Mouse (Mus musculus): ENCODE results near the gene Plch2. TPM values are rescaled to one million over a fixed set of nuclear protein-coding genes. Genes with fewer than 3 reads are reported as not detected.

Plch2 gene
- polyA plus RNA-seq, 2 experiments, result 0.04 to 0.09 TPM

DNA sequence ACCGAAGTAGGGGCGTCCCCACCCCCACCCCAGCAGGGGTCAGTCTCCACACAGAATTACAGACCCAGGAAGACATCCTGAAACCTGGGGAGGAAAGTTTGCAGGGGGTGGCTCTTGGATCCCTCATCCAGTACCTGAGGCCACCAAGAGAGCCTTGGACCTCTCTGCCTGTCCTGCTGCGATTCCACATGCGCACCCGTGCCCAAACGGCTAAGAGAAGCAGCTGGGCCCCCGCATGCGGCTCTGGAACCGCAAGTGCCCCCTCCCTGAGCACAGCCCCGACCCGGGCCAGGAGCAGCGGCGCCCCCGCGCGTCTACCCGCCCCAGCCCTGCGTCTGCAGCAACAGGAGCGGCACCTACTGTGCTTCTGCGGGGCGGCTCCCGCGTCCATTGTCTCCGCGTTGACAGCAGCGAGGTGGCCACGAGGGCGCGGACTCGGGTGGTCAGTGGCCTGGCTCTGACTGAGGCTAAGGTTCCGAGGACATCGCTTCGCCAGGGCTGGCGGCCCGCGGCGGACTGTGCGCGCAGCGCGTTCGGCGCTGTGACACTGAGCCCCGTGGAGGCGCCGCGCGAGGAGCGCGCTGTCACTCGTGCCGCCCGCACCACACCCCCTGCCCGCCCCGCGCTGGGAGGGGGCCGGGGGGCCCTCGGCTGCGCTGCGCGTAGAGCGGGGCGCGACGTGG, 13.8 kb downstream of the Plch2 start:
- no peaks in the 10 kb centered on the region for H3K9me3 ChIP-seq (ENCODE audit: control insufficient read depth, low read length)
- TF ChIP-seq EP300 (IDR thresholded peaks at IDR 0.05; ENCODE audit: low read depth) (no peak), CTCF (IDR thresholded peaks at IDR 0.05; ENCODE audit: low read depth) (no peak)
- no peaks in the 10 kb centered on the region for H3K4me1 ChIP-seq (replicated peaks; ENCODE audit: control insufficient read depth in 2 of 2, insufficient read depth in 2 of 2, low read length in 1 of 2)
- H3K9ac ChIP-seq (replicated peaks), result no peak overlapping the region
- no peak for ATAC-seq (ENCODE audit: insufficient read depth)
- no peak overlapping the region for H3K4me2 ChIP-seq (ENCODE audit: low read depth)
- H3K4me3 ChIP-seq (ENCODE audit: insufficient read depth in 1 of 2, low read depth in 2 of 2, low read length in 2 of 2), result no peak overlapping the region
- peaks cover 24% of the 10 kb centered on the region for H3K27me3 ChIP-seq (ENCODE audit: control insufficient read depth, insufficient read depth, low read length)
- no peak for DNase-seq (ENCODE audit: low read depth in 3 of 3, low spot score in 3 of 3)
- 2% methylated on average over 64 of the region's 65 CpGs for WGBS (ENCODE audit: insufficient replicate concordance)
- no peak overlapping the region for H3K27ac ChIP-seq
- H3K36me3 ChIP-seq (replicated peaks; ENCODE audit: control insufficient read depth, insufficient read depth, low read depth), result no peaks in the 10 kb centered on the region

DNA sequence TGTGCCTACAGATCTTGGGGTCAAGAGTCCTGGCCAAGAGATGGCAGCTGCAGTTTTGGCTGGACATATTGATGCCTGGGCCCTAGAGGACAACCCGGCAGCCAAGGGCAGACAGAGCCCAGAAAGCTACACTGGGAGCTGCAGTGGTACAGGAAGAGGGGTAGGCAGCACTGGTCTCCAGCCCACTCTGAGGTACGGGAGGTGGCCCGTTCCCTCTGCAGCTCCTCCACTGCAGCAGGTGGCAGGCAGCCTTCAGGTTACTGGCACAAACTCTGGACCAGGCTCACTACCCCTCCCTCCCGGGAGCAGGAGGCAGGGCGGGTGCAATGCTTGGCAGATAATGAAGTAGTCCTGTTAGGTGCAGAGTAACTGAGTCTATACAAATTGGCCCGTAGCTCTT, 15.9 kb downstream of the Plch2 start:
- Histone ChIP-seq H3K4me3 (ENCODE audit: insufficient read depth in 1 of 2, low read depth in 2 of 2, low read length in 2 of 2) (no peak overlapping the region), H3K9ac (replicated peaks) (no peak overlapping the region), H3K4me2 (ENCODE audit: low read depth) (no peak overlapping the region), H3K9me3 (ENCODE audit: control insufficient read depth, low read length) (no peaks in the 10 kb centered on the region), H3K36me3 (replicated peaks; ENCODE audit: control insufficient read depth, insufficient read depth, low read depth) (no peaks in the 10 kb centered on the region), H3K27me3 (ENCODE audit: control insufficient read depth, insufficient read depth, low read length) (peaks cover 24% of the 10 kb centered on the region), H3K4me1 (replicated peaks; ENCODE audit: control insufficient read depth in 2 of 2, insufficient read depth in 2 of 2, low read length in 1 of 2) (no peaks in the 10 kb centered on the region), H3K27ac (no peak overlapping the region)
- 53% methylated on average over 6 of the region's 6 CpGs for WGBS (ENCODE audit: insufficient replicate concordance)
- TF ChIP-seq EP300 (IDR thresholded peaks at IDR 0.05; ENCODE audit: low read depth) (no peak), CTCF (IDR thresholded peaks at IDR 0.05; ENCODE audit: low read depth) (no peak)
- DNase-seq (ENCODE audit: low read depth in 3 of 3, low spot score in 3 of 3) (no peak), ATAC-seq (ENCODE audit: insufficient read depth) (no peak)

DNA sequence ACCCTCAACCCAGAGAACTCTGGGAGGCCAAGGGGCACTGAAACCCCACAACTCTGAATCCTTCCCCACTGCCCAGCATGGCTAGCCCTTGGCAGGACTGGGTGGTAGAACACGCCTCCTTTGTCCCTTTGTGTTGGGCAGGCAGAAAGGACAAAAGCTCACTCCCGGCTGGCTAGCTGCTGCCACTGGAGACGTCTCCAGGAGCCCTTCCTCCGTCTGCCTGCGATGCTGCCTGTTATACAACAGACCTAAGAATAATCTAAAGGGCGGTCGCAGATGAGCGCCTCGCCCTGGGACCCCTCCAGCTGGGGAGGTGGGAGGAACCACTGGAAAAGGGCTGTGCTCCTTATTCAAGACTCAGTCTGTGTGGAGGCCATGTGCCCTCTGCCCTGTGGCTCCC, 16.4 kb downstream of the Plch2 start:
- H3K27me3 ChIP-seq (ENCODE audit: control insufficient read depth, insufficient read depth, low read length), result peaks cover 24% of the 10 kb centered on the region
- H3K4me1 ChIP-seq (replicated peaks; ENCODE audit: control insufficient read depth in 2 of 2, insufficient read depth in 2 of 2, low read length in 1 of 2), result no peaks in the 10 kb centered on the region
- no peak overlapping the region for H3K4me3 ChIP-seq (ENCODE audit: insufficient read depth in 1 of 2, low read depth in 2 of 2, low read length in 2 of 2)
- no peak for DNase-seq (ENCODE audit: low read depth in 3 of 3, low spot score in 3 of 3)
- no peak for TF ChIP-seq EP300 (IDR thresholded peaks at IDR 0.05; ENCODE audit: low read depth)
- no peak for TF ChIP-seq CTCF (IDR thresholded peaks at IDR 0.05; ENCODE audit: low read depth)
- no peak for ATAC-seq (ENCODE audit: insufficient read depth)
- no peak overlapping the region for H3K27ac ChIP-seq
- H3K9me3 ChIP-seq (ENCODE audit: control insufficient read depth, low read length), result no peaks in the 10 kb centered on the region
- WGBS (ENCODE audit: insufficient replicate concordance), result 52% methylated on average over 9 of the region's 9 CpGs
- no peaks in the 10 kb centered on the region for H3K36me3 ChIP-seq (replicated peaks; ENCODE audit: control insufficient read depth, insufficient read depth, low read depth)
- H3K4me2 ChIP-seq (ENCODE audit: low read depth), result no peak overlapping the region
- H3K9ac ChIP-seq (replicated peaks), result no peak overlapping the region

DNA sequence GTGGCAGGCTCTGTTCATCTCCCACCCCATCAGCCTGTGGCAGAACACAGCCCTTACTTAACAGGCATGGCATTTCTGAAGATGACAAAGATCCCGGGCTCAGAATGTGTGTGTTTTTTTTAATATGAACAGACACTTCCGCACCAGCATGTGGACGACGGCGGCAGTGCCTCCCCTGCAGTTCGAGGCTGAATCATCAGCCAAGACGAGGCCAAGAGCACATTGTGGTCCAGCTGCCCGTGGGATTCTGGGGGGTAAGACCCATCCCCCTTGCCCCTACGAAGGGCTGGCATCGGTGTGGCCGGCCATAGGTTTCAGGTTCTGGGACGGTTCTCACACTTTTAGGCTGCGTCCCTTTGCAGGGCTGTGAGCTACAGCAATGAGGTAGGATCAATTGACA, 21.8 kb downstream of the Plch2 start:
- Histone ChIP-seq H3K4me3 (ENCODE audit: insufficient read depth in 1 of 2, low read depth in 2 of 2, low read length in 2 of 2) (no peak overlapping the region), H3K9ac (replicated peaks) (no peak overlapping the region), H3K9me3 (ENCODE audit: control insufficient read depth, low read length) (no peaks in the 10 kb centered on the region), H3K27ac (no peak overlapping the region), H3K4me1 (replicated peaks; ENCODE audit: control insufficient read depth in 2 of 2, insufficient read depth in 2 of 2, low read length in 1 of 2) (no peaks in the 10 kb centered on the region), H3K27me3 (ENCODE audit: control insufficient read depth, insufficient read depth, low read length) (peaks cover 5% of the 10 kb centered on the region), H3K36me3 (replicated peaks; ENCODE audit: control insufficient read depth, insufficient read depth, low read depth) (no peaks in the 10 kb centered on the region), H3K4me2 (ENCODE audit: low read depth) (no peak overlapping the region)
- no peak for ATAC-seq (ENCODE audit: insufficient read depth)
- WGBS (ENCODE audit: insufficient replicate concordance), result 59% methylated on average over 13 of the region's 13 CpGs
- DNase-seq (ENCODE audit: low read depth in 3 of 3, low spot score in 3 of 3), result no peak
- TF ChIP-seq EP300 (IDR thresholded peaks at IDR 0.05; ENCODE audit: low read depth), result no peak
- TF ChIP-seq CTCF (IDR thresholded peaks at IDR 0.05; ENCODE audit: low read depth), result no peak

DNA sequence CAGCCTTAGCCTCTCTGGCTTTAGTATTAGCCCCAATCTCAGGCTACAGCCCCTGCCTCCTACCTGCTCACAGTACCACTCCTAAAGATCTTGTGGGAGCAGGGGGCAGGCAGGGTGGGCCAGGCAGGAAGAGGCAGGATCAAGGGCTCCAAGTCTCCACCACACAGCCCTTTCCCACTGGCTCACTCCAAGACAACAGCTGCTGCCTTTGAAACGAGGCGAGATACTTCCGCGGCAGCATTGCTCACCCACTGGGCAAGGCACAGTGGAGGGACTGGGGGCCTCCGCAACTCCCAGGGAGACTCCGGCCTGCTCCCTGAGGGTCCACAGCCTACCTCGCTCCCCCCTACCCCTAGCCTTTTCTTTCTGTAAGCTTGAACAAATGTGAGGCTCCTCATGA, 22.4 kb downstream of the Plch2 start:
- no peak for DNase-seq (ENCODE audit: low read depth in 3 of 3, low spot score in 3 of 3)
- H3K4me2 ChIP-seq (ENCODE audit: low read depth), result no peak overlapping the region
- no peak overlapping the region for H3K27ac ChIP-seq
- no peak for ATAC-seq (ENCODE audit: insufficient read depth)
- no peak overlapping the region for H3K9ac ChIP-seq (replicated peaks)
- TF ChIP-seq EP300 (IDR thresholded peaks at IDR 0.05; ENCODE audit: low read depth) (no peak), CTCF (IDR thresholded peaks at IDR 0.05; ENCODE audit: low read depth) (no peak)
- no peaks in the 10 kb centered on the region for H3K9me3 ChIP-seq (ENCODE audit: control insufficient read depth, low read length)
- 32% methylated on average over 7 of the region's 7 CpGs for WGBS (ENCODE audit: insufficient replicate concordance)
- no peaks in the 10 kb centered on the region for H3K36me3 ChIP-seq (replicated peaks; ENCODE audit: control insufficient read depth, insufficient read depth, low read depth)
- H3K4me3 ChIP-seq (ENCODE audit: insufficient read depth in 1 of 2, low read depth in 2 of 2, low read length in 2 of 2), result no peak overlapping the region
- peaks cover 5% of the 10 kb centered on the region for H3K27me3 ChIP-seq (ENCODE audit: control insufficient read depth, insufficient read depth, low read length)
- no peaks in the 10 kb centered on the region for H3K4me1 ChIP-seq (replicated peaks; ENCODE audit: control insufficient read depth in 2 of 2, insufficient read depth in 2 of 2, low read length in 1 of 2)

Data from liver, embryonic 14.5 days (tissue).